20 mouse cellular contexts compared by ENCODE assay signal in genomic region chr6:53642826-53643356, GRCm38 (mm10).
A peak's percentile ranks its signal among the peaks of the same experiment; 100 is the strongest.
DNase-seq lines count a peak whose midpoint lies in the region.
"Had no signal": no experiment of that assay in that cellular context is flagged by ENCODE, and none has a peak within 500 bp of the region (broad histone marks: within the 10 kb centered on the region; RNA-seq: fewer than 3 reads in every experiment).

No protein-coding gene starts in this region.

- no peak overlapping the region for H3K4me3 ChIP-seq in forebrain, embryonic 10.5 days
- H3K4me3 ChIP-seq: heart, embryonic 12.5 days; limb, embryonic 15.5 days; midbrain, embryonic 15.5 days had no signal

- no peaks in the 10 kb centered on the region for H3K9me3 ChIP-seq in forebrain, embryonic 10.5 days
- H3K9me3 ChIP-seq: heart, embryonic 12.5 days; limb, embryonic 15.5 days; megakaryocyte, embryonic 14.5 days; midbrain, embryonic 15.5 days had no signal

- H3K27me3 ChIP-seq in forebrain, embryonic 10.5 days (ENCODE audit: poor library complexity, severe bottlenecking): no peaks in the 10 kb centered on the region
- H3K27me3 ChIP-seq: heart, embryonic 12.5 days; limb, embryonic 15.5 days; midbrain, embryonic 15.5 days had no signal

- peak; percentile 24 to 25 for DNase-seq in cerebellum, adult 18-20 months
- DNase-seq in cerebellum, adult 9-11 months: no peak
- peak; percentile 21 to 56 for DNase-seq in urinary bladder, adult 18-20 months (ENCODE audit: low spot score in 2 of 2)
- DNase-seq in urinary bladder, postnatal 25 days (ENCODE audit: low spot score): no peak
- DNase-seq in forebrain, embryonic 10.5 days (ENCODE audit: extremely low spot score, low spot score): no peak
- peak; percentile 42 for DNase-seq in gonadal fat pad, adult 2 months (ENCODE audit: low read depth)
- no peak for DNase-seq in lung, postnatal 10 days
- DNase-seq in adrenal gland, adult 8-10 months: no peak
- DNase-seq: heart, postnatal 4 days; kidney, adult 18-20 months; kidney, postnatal 14 days; lung, postnatal 14 days; spleen, adult 18-20 months; thymus, postnatal 25 days had no signal

- 90% methylated on average over 7 of the region's 7 CpGs for WGBS in forebrain, embryonic 10.5 days

- H3K27ac ChIP-seq in forebrain, embryonic 10.5 days: 0 out of 2 replicates have a peak overlapping the region, but pooled peaks have one; percentile 8
- H3K27ac ChIP-seq: hindbrain, postnatal 0 days; left cerebral cortex, adult 2 months; midbrain, embryonic 15.5 days had no signal

- H3K4me1 ChIP-seq in forebrain, embryonic 10.5 days: peaks cover 35% of the 10 kb centered on the region
- H3K4me1 ChIP-seq: heart, embryonic 12.5 days; megakaryocyte, embryonic 14.5 days had no signal

- H3K36me3 ChIP-seq in forebrain, embryonic 10.5 days (replicated peaks): no peaks in the 10 kb centered on the region
- H3K36me3 ChIP-seq: midbrain, embryonic 15.5 days had no signal

Comparison
In these comparisons a context has a peak if more than half of its experiments do, and no peak if none do; other contexts are left out.
1. DNase-seq: peak in cerebellum, adult 18-20 months (2 of 2), urinary bladder, adult 18-20 months (2 of 2) and gonadal fat pad, adult 2 months (single experiment); none in cerebellum, adult 9-11 months (single experiment), urinary bladder, postnatal 25 days (single experiment), forebrain, embryonic 10.5 days (single experiment), lung, postnatal 10 days (single experiment) and adrenal gland, adult 8-10 months (single experiment).